In genomic region chr1:78659270-78659823, GRCm38 (mm10) we compare ENCODE assay signal across 8 mouse cellular contexts. TPM values are rescaled to one million over a fixed set of nuclear protein-coding genes. Genes with fewer than 3 reads are reported as not detected.
DNase-seq lines count a peak whose midpoint lies in the region; ATAC-seq lines count a peak whose summit lies in the region.

No protein-coding gene starts in this region.

- peak; percentile 7 for DNase-seq in embryo, embryonic 11 days
- DNase-seq in embryo, embryonic 9.5 days (ENCODE audit: extremely low spot score) = no peak
- peak; percentile 9 for DNase-seq in 3T3-L1 (ENCODE audit: low read depth, low spot score)
- DNase-seq in liver, embryonic 13.5 days = no peak
- no peak for DNase-seq in ovary, postnatal 10 days (ENCODE audit: low spot score)
- no peak for DNase-seq in gastrocnemius, postnatal 25 days
- no peak for DNase-seq in layer of hippocampus, postnatal 25 days (ENCODE audit: extremely low spot score in 1 of 2, low spot score in 1 of 2)

- no peak for ATAC-seq in forebrain, embryonic 12.5 days (ENCODE audit: low FRiP score)
- ATAC-seq in liver, embryonic 13.5 days (ENCODE audit: low read depth) = no peak

- H3K27ac ChIP-seq in forebrain, embryonic 12.5 days = no peak overlapping the region
- no peak overlapping the region for H3K27ac ChIP-seq in liver, embryonic 13.5 days

- peak overlapping the region; percentile 97 for H3K9ac ChIP-seq in forebrain, embryonic 12.5 days
- peak overlapping the region; percentile 88 for H3K9ac ChIP-seq in liver, embryonic 13.5 days

- 30% methylated on average over 4 of the region's 4 CpGs for WGBS in forebrain, embryonic 12.5 days
- 75% methylated on average over 4 of the region's 4 CpGs for WGBS in liver, embryonic 13.5 days (ENCODE audit: insufficient replicate concordance)

- H3K4me3 ChIP-seq in forebrain, embryonic 12.5 days (replicated peaks) = peak overlapping the region; percentile 97
- peak overlapping the region; percentile 89 for H3K4me3 ChIP-seq in liver, embryonic 13.5 days (replicated peaks)

- peak overlapping the region; percentile 79 for H3K4me2 ChIP-seq in forebrain, embryonic 12.5 days
- H3K4me2 ChIP-seq in liver, embryonic 13.5 days = peak overlapping the region; percentile 96

- peaks cover 35% of the 10 kb centered on the region for H3K4me1 ChIP-seq in forebrain, embryonic 12.5 days
- H3K4me1 ChIP-seq in liver, embryonic 13.5 days (replicated peaks) = peaks cover 47% of the 10 kb centered on the region

- peaks cover 6% of the 10 kb centered on the region for H3K36me3 ChIP-seq in forebrain, embryonic 12.5 days (replicated peaks)
- H3K36me3 ChIP-seq in liver, embryonic 13.5 days = peaks cover 5% of the 10 kb centered on the region

- no peaks in the 10 kb centered on the region for H3K27me3 ChIP-seq in forebrain, embryonic 12.5 days
- H3K27me3 ChIP-seq in liver, embryonic 13.5 days = no peaks in the 10 kb centered on the region

- no peaks in the 10 kb centered on the region for H3K9me3 ChIP-seq in forebrain, embryonic 12.5 days
- no peaks in the 10 kb centered on the region for H3K9me3 ChIP-seq in liver, embryonic 13.5 days (replicated peaks)

RNA-seq across cellular contexts. Expression of gene Utp14b, which starts 1.5 kb away (rescaled TPM):
- 3.5 and 4.2 TPM in 2 replicates for polyA plus RNA-seq in forebrain, embryonic 12.5 days (2016; fragmentation: Nextera tagmentation; extraction: Ambion mirVana)
- polyA plus RNA-seq in liver, embryonic 13.5 days (2015; fragmentation: Nextera tagmentation; extraction: Ambion mirVana) = 0.68 and 0.95 TPM in 2 replicates
- 1 to 10 TPM; 1.1 to 2.2 TPM for total RNA-seq in gastrocnemius, postnatal 25 days (2021)
- 10 to 100 TPM; 19.5 to 21.3 TPM for total RNA-seq in layer of hippocampus, postnatal 25 days (2021)

RNA-seq across cellular contexts. Expression of gene Acsl3, which starts 1.7 kb away (rescaled TPM):
- 91.8 and 92.5 TPM in 2 replicates for polyA plus RNA-seq in forebrain, embryonic 12.5 days (2016; fragmentation: Nextera tagmentation; extraction: Ambion mirVana)
- 18.8 and 26.6 TPM in 2 replicates for polyA plus RNA-seq in liver, embryonic 13.5 days (2015; fragmentation: Nextera tagmentation; extraction: Ambion mirVana)
- total RNA-seq in gastrocnemius, postnatal 25 days (2021) = 10 to 100 TPM in 1 of 2 experiments, 1 to 10 TPM in 1; 8.0 to 11.3 TPM
- total RNA-seq in layer of hippocampus, postnatal 25 days (2021) = 100 to 1,000 TPM; 166 to 194 TPM

Comparison
In these comparisons a context has a peak if more than half of its experiments do, and no peak if none do; other contexts are left out.
1. DNase-seq: peak in embryo, embryonic 11 days (single experiment) and 3T3-L1 (single experiment); none in embryo, embryonic 9.5 days (single experiment), liver, embryonic 13.5 days (single experiment), ovary, postnatal 10 days (single experiment), gastrocnemius, postnatal 25 days (single experiment) and layer of hippocampus, postnatal 25 days (0 of 2).
2. RNA of gene Utp14b, which starts 1.5 kb away (total RNA-seq): 19.5 to 21.3 TPM in layer of hippocampus, postnatal 25 days; 1.1 to 2.2 TPM in gastrocnemius, postnatal 25 days; every median in the first group is over 4 times any median in the second.
3. RNA of gene Acsl3, which starts 1.7 kb away (total RNA-seq): 166 to 194 TPM in layer of hippocampus, postnatal 25 days; 8.0 to 11.3 TPM in gastrocnemius, postnatal 25 days; every median in the first group is over 10 times any median in the second.